Mouse (Mus musculus): ENCODE measurements around the gene Grpel1.

Gene Grpel1

GRCm38 (mm10) chr5:36464709-36465661 lies at the start of gene Grpel1:
TSS of gene Grpel1 (plus strand) at chr5:36464998.
- DNase-seq = peak; percentile 98

DNA sequence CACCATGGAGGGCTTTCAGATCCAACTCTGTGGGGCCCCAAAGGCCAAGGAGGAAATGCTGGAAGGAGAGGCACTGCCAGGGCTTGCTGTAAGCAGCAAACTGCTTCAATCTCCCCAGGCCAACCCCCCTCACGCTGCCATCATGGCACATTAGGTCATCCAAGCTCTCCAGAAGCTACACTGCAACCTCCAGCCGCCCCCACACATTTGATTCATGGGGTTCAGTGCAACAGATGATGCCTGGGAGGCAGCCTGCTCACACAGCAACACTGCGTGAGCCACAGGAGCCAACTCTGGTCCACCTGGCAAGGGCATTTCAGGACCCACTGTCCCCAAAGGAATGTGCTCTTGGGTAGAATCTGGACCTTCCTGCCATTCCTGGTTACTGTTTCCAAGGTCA lies 44.9 kb upstream of the Grpel1 start:
- no peak for DNase-seq

- no peak for DNase-seq
These were observed 42.1 kb upstream of the Grpel1 start for GRCm38 (mm10) chr5:36422689-36423088.

- no peak for DNase-seq
These were observed 40.1 kb upstream of the Grpel1 start for GRCm38 (mm10) chr5:36424676-36425075.

DNA sequence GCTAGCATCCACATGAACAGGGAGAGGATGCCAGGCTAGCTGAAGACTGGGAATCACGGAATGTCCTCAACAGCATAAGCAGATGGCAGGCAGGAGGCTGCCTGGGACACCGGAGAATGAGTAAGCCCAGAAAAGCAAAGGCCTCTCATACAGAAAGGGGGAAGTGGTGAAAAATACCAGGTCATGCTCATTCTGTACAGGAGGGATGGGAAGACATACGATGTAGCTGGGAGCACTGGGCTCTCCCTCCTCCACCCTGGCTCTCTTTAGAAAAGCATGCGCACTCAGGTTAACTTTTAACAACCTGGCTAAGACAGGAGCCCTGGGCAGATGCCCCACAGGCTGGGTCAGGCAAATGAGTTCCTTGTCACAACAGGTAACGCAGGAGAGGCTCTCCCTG lies 38.4 kb upstream of the Grpel1 start:
- no peak for DNase-seq

DNA sequence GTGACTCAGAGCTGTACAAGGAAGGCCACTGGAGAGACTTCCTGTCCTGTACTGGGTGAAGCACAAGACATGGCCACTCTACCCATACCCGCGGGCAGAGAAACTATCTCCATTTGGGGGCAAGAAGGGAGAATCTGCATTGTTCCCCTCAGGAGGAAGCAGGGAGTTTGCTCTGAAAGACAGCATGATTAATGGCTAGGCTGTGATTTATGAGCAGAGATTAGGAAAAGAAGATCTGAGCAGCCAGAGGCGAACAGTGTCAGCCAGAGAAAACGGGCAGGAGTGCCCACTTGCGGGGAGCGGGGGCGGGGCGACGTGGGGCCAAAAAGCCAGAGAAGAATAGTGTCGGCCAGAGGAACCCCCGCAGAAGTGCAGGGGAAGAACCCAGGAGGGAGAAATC lies 37.0 kb upstream of the Grpel1 start:
- DNase-seq = no peak

DNA sequence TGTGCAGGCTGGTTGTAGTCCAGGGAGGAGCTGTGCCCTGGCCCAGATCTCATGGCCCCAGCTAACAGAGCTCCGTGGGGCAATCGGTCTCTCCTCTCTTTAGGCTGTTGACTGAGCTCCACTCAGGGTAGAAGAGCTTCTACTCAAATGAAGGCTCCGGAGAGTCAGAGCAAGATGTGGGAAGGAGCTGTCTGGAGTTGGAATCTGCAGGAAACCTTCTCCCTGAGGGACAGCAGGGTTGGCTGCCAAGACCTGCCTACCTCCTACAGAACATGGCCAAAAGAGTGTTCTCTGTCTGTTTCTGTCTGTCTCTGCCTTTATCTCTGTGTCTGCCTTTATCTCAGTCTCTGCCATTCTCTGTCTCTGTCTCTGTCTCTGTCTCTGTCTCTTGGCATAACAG lies 35.2 kb upstream of the Grpel1 start:
- DNase-seq = no peak

- no peak for DNase-seq
These were observed 33.1 kb upstream of the Grpel1 start for GRCm38 (mm10) chr5:36431711-36432110.

DNA sequence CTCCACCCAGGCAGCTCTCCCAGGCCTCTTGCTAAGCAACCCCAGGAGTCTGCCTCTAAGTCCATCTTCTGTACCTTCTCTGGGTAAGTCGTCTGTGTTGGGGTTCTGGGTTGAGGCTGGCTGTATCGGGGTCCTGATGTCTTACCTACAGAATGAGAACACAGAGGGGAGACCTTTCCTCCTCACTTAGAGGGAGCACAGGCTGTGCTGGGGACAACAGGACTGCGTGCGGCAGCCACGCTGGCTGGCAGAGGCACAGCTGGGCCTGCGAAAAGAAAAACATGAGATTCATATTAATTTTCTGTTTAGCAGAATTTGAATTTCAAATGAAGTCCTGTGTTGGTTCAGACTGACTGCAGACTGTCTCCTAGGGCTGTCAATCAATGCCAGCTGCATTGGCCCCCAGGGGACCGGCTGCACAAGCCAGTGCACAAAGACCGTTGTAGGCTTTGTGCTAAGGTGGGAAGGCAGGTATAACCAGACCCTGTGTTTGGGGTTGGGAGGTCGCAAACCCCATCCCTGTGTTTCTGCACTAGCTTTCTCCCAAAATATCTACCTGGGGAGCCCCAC lies 30.3 kb upstream of the Grpel1 start:
- DNase-seq = no peak

DNA sequence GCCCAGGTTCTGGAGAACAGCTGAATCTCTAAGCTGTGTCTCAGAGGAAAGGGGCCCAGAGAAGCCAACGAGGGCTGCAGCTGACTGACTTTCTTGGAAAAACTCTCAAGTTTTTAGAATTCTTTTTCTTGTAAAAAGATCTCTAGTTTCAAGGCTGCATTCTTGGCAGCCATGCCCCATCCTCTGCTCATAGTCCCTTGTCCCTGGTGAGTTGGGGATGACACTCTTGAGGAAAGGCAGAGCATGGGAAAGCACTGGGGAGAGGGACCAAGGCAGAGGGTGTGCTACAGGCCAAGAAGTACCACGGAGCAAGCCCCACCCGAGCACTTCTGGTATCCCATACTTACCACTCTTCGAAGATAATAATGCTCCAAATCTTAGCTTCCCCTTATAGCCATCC lies 27.9 kb upstream of the Grpel1 start:
- no peak for DNase-seq

- DNase-seq = no peak
These were observed 24.1 kb upstream of the Grpel1 start for GRCm38 (mm10) chr5:36440741-36441140.

GRCm38 (mm10) chr5:36444611-36445010 lies 20.2 kb upstream of the Grpel1 start:
- no peak for DNase-seq

DNA sequence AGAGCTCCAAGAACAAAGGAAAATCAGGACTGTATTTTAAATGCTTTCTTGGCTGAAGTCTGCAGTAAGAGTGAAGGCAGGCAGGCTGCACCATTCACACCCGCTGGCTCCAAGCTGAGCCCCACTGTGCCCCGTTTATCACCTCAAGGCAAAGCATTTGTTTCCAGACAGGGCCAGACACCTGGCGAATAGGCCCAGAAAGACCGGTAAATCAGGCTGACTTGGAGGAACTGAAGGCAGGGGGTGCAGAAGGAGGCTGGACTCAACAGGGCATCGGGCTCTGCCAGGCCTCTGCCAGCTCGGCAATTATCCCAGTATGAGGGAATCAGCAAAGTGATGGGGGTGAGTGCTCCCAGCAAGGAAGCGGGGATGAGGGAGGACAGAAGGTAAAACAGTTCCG lies 19.8 kb upstream of the Grpel1 start:
- peak; percentile 45 for DNase-seq

DNA sequence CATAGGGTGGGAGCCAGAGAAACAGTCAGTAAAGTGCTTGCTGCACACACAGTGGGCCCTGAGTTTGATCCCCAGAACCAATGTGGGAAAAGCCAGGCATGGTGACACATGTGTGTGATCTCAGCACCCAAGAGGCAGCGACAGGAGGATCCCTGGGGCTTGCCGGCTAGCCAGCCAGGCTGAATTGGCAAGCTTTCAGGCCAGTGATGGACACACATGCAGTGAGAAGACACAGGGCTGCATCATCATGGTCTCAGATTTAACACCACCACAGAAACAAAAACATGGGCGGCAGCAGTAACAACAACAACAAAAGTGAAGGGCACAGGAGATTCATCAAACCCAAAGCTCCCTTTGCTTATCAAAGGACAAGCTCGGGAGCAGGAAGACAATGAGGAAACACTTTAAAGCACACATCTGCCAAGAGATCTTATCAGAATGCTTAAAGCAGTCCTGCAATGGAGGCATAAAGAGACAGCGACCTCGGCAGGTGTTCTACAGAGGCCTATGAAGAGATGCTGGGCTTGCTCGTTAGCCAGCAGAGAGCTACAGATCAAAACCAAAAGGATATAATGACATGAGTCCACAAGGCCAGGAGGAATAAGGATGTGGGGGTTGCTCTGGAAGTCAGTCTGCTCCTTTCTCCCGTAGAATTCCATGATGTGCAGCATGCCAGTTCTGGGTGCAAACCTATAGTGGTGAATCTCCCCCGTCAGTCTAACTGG lies 18.5 kb upstream of the Grpel1 start:
- DNase-seq = peak; percentile 64

DNA sequence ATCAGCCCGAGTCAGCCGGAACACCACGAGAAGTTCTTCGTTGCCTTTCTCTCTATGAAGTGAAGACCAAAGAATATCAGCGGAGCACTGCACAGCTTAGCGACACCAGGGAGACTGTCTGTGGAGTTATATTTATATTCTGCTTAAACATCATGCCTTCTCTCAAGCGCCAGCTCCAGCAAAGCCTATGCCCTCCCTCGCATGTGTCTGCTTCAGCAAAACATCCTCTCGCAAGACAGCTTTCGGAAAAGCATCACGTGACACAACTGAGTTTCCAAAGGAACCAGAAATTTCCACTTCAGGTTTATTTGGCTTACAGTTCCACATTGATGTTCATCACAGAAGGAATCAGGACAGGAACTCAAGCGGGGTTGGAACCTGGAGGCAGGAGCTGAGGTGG lies 16.9 kb upstream of the Grpel1 start:
- no peak for DNase-seq

- DNase-seq = no peak
These were observed 15.0 kb upstream of the Grpel1 start for GRCm38 (mm10) chr5:36449710-36450358.

DNA sequence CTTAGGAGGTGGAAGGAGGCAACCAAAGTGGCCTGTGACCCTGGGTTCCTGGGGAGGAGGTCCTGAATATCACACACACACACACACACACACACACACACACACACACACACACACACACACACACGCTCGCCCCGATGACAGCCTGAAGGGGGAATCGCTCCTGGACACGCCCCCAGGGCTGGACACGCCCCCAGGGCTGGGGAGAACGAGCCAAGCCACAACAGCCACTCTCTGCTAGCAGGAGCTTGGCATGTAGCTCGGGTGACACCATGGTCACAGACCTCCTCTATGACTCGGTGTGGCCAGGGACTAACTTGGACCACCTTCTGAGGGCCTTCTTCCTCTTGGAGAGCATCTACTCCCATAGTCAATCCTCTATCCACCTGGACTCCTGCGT lies 13.7 kb upstream of the Grpel1 start:
- DNase-seq = peak; percentile 33

GRCm38 (mm10) chr5:36451872-36452389 lies 12.9 kb upstream of the Grpel1 start:
- no peak for DNase-seq

GRCm38 (mm10) chr5:36452821-36453220 lies 12.0 kb upstream of the Grpel1 start:
- DNase-seq = no peak

GRCm38 (mm10) chr5:36457706-36458105 lies 7.1 kb upstream of the Grpel1 start:
- no peak for DNase-seq

DNA sequence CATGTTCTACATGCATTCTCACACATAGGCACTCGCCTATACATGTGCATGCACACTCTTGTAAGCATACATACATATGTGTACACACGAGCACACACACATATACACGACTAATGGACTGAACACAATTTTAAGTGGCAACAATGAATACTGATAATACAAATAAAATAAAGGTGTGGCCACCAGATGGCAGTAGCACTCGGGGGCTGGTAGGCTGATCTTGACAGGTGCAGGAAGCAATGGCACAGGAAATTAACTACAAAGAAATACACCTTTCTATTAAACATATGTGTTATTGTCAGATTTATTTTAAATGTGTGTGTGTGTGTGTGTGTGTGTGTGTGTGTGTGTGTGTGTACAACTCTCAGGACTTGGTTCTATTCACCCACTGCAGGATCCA lies 5.9 kb upstream of the Grpel1 start:
- peak; percentile 79 for DNase-seq

GRCm38 (mm10) chr5:36460712-36461111 lies 4.1 kb upstream of the Grpel1 start:
- DNase-seq = no peak

DNA sequence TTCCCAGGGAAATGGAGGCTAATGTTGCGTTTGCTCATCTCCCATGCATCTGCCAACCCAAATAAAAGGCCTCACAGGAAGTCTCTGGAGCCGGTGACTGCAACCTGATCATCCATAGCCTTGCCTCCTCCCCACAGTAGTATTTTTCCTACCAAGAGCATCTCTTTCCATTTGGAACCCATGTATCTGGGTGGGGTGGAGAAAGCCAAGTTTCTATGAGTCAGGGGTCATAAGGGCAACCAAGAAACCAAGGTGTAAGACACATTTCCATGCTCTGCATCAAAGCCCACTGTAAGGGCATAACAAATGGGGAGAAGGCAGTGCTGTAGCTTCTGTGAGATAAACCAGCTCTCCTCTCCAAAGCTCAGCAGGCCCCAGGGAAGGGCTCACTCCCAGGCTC lies 3.6 kb upstream of the Grpel1 start:
- DNase-seq = no peak
